ENCODE assay signal across 21 mouse cellular contexts in the genomic region with DNA sequence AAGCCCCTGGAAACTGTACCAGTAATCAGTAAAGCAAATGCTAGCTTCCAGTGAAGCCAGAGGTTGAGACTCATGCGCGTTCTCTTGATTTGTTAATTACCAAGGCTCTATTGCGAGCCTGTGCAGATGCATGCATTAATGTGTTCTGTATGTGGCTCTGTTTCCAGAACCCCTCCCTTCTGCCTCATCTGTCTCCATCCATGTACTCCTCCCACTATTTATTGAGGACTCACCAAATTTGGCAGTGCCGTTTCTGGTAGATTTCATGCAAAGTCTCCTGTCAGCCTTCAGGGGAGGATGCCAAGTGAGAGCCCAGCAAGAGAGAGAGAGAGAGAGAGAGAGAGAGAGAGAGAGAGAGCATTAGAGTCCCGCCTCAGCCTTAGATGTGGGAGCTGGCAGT.
"Had no signal": no experiment of that assay in that cellular context is flagged by ENCODE, and none has a peak within 500 bp of the region (broad histone marks: within the 10 kb centered on the region; RNA-seq: fewer than 3 reads in every experiment).

No protein-coding gene starts in this region.

- H3K4me1 ChIP-seq: kidney, embryonic 15.5 days; liver, embryonic 12.5 days; liver, embryonic 15.5 days had no signal

- DNase-seq: kidney, adult 11 months; kidney, adult 8-10 months; kidney, postnatal 10 days; kidney, postnatal 36 days; layer of hippocampus, postnatal 36 days; liver; lung, adult 18-20 months; right cerebral cortex, adult 18-20 months; right cerebral cortex, postnatal 14 days; right cerebral cortex, postnatal 4 days; thymus, adult 18-20 months; thymus, postnatal 36 days had no signal

- H3K4me2 ChIP-seq: kidney, embryonic 15.5 days; limb, embryonic 13.5 days; liver, embryonic 12.5 days; liver, embryonic 15.5 days; midbrain, embryonic 12.5 days; neural tube, embryonic 13.5 days had no signal

- H3K9me3 ChIP-seq: kidney, embryonic 15.5 days; limb, embryonic 10.5 days; limb, embryonic 13.5 days; liver, embryonic 12.5 days; liver, embryonic 15.5 days; midbrain, embryonic 12.5 days; neural tube, embryonic 13.5 days had no signal

- H3K36me3 ChIP-seq: kidney, embryonic 15.5 days; limb, embryonic 10.5 days; limb, embryonic 13.5 days; liver, embryonic 12.5 days; liver, embryonic 15.5 days; midbrain, embryonic 12.5 days; neural tube, embryonic 13.5 days had no signal

- H3K27me3 ChIP-seq: liver, embryonic 12.5 days; liver, embryonic 15.5 days had no signal

- H3K27ac ChIP-seq: kidney, embryonic 15.5 days; limb, embryonic 10.5 days; limb, embryonic 13.5 days; liver, embryonic 12.5 days; liver, embryonic 15.5 days; macrophage; midbrain, embryonic 12.5 days; neural tube, embryonic 13.5 days had no signal

- H3K4me3 ChIP-seq: kidney, embryonic 15.5 days; limb, embryonic 10.5 days; limb, embryonic 13.5 days; liver, embryonic 12.5 days; liver, embryonic 15.5 days; midbrain, embryonic 12.5 days; myocyte; neural tube, embryonic 13.5 days had no signal

- ATAC-seq: liver, embryonic 12.5 days had no signal

- H3K9ac ChIP-seq: kidney, embryonic 15.5 days; limb, embryonic 13.5 days; liver, embryonic 12.5 days; liver, embryonic 15.5 days; midbrain, embryonic 12.5 days; neural tube, embryonic 13.5 days had no signal
